Mouse (Mus musculus) kidney, adult 2 months (tissue): Measurements from ENCODE around the gene Car12.

Experiments
- CTCF ChIP-seq: fragments of 200-500 bp; conservative IDR thresholded peaks from 2 replicates; pipeline ENCODE4 v1.5.1; 2011; ENCODE audit warnings: low read depth, mild to moderate bottlenecking, control low read depth, low read length, moderate library complexity, mixed read lengths; ENCODE audit not compliant: insufficient read depth, insufficient read length
- POLR2A ChIP-seq: fragments of 200-500 bp; IDR thresholded peaks from one replicate; pipeline ENCODE4 v1.6.1; 2011; ENCODE audit warnings: low read depth, low read length, control low read depth

GRCm38 (mm10) chr9:66667868-66668267 lies 45.6 kb upstream of the Car12 start:
- TF ChIP-seq CTCF (no peak), POLR2A (no peak)
